Comparison of ENCODE assay signal across 8 mouse cellular contexts in the genomic region with DNA sequence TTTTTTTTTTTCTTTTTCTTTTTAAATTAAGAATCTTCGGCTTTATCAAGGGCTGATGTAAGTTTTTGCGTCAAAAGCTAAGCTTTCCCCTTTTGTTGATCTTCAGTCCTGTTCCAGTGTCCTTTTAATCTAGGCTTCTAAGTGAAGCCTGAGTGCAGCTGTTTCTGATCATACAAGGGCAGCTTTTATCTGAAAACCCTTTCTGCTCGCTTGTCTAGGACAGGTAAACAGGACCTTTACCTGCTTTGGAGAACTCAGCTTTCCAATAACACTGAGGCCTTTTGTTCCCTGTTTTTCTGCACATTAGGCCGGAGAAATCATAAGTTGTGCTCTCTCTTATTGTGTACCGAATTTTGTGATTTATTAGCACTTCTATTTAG. TPM values are rescaled to one million over a fixed set of nuclear protein-coding genes. Genes with fewer than 3 reads are reported as not detected.
A peak's percentile ranks its signal among the peaks of the same experiment; 100 is the strongest.
DNase-seq lines count a peak whose midpoint lies in the region; ATAC-seq and TF ChIP-seq lines count a peak whose summit lies in the region.

No protein-coding gene starts in this region.

- peak overlapping the region; percentile 97 for H3K4me3 ChIP-seq in heart, embryonic 10.5 days
- peak overlapping the region; percentile 92 for H3K4me3 ChIP-seq in G1E (ENCODE audit: low read depth, low read length)
- peak overlapping the region; percentile 84 for H3K4me3 ChIP-seq in hindbrain, embryonic 10.5 days
- peak overlapping the region; percentile 92 for H3K4me3 ChIP-seq in midbrain, embryonic 11.5 days (ENCODE audit: low read depth, low read length)

- peak overlapping the region; percentile 100 for H3K27ac ChIP-seq in heart, embryonic 10.5 days
- H3K27ac ChIP-seq in hindbrain, embryonic 10.5 days: peak overlapping the region; percentile 100
- H3K27ac ChIP-seq in midbrain, embryonic 11.5 days (ENCODE audit: low read depth, low read length): peak overlapping the region; percentile 99

- WGBS in heart, embryonic 10.5 days: 53% methylated on average over 5 of the region's 5 CpGs
- WGBS in hindbrain, embryonic 10.5 days: 51% methylated on average over 5 of the region's 5 CpGs
- 52% methylated on average over 5 of the region's 5 CpGs for WGBS in midbrain, embryonic 11.5 days

- no peaks in the 10 kb centered on the region for H3K27me3 ChIP-seq in heart, embryonic 10.5 days (ENCODE audit: insufficient read depth, poor library complexity, severe bottlenecking)
- peaks cover 10% of the 10 kb centered on the region for H3K27me3 ChIP-seq in G1E (ENCODE audit: insufficient read depth, low read length)
- H3K27me3 ChIP-seq in hindbrain, embryonic 10.5 days (ENCODE audit: insufficient read depth, poor library complexity, severe bottlenecking): no peaks in the 10 kb centered on the region
- no peaks in the 10 kb centered on the region for H3K27me3 ChIP-seq in midbrain, embryonic 11.5 days (ENCODE audit: control insufficient read depth, insufficient read depth, low read length)

- H3K4me1 ChIP-seq in heart, embryonic 10.5 days: peaks cover 6% of the 10 kb centered on the region; the same call in 1 of the 2 replicates
- peaks cover 12% of the 10 kb centered on the region for H3K4me1 ChIP-seq in G1E (ENCODE audit: insufficient read depth, low read depth, low read length)
- H3K4me1 ChIP-seq in hindbrain, embryonic 10.5 days (replicated peaks): peaks cover 18% of the 10 kb centered on the region
- H3K4me1 ChIP-seq in midbrain, embryonic 11.5 days (ENCODE audit: control insufficient read depth, insufficient read depth, low read length): peaks cover 6% of the 10 kb centered on the region; the same call in 1 of the 2 replicates

- H3K9me3 ChIP-seq in heart, embryonic 10.5 days: no peaks in the 10 kb centered on the region
- H3K9me3 ChIP-seq in G1E (replicated peaks): no peaks in the 10 kb centered on the region
- no peaks in the 10 kb centered on the region for H3K9me3 ChIP-seq in hindbrain, embryonic 10.5 days
- H3K9me3 ChIP-seq in midbrain, embryonic 11.5 days (ENCODE audit: control insufficient read depth, low read length): no peaks in the 10 kb centered on the region

- TF ChIP-seq CTCF in G1E (IDR thresholded peaks at IDR 0.05; ENCODE audit: low read depth, low read length): no peak

- intact Hi-C loops in heart, postnatal 14 days (cut with DNase I): loop anchor here (2.0 kb wide), 1 partner anchor 68 kb away; no protein-coding TSS in a partner anchor

- H3K36me3 ChIP-seq in heart, embryonic 10.5 days: no peaks in the 10 kb centered on the region
- peaks cover 12% of the 10 kb centered on the region for H3K36me3 ChIP-seq in G1E (replicated peaks)
- H3K36me3 ChIP-seq in hindbrain, embryonic 10.5 days: peaks cover 4% of the 10 kb centered on the region
- no peaks in the 10 kb centered on the region for H3K36me3 ChIP-seq in midbrain, embryonic 11.5 days (ENCODE audit: control insufficient read depth, insufficient read depth, low read length)

- H3K4me2 ChIP-seq in midbrain, embryonic 11.5 days: peak overlapping the region; percentile 57

- no peak for ATAC-seq in G1E (ENCODE audit: extremely low read depth, insufficient number of reproducible peaks, low FRiP score, poor library complexity, severe bottlenecking)
- ATAC-seq in midbrain, embryonic 11.5 days (ENCODE audit: low FRiP score): no peak

- DNase-seq in heart, embryonic 10.5 days (ENCODE audit: low spot score): no peak
- DNase-seq in heart, postnatal 14 days: no peak
- DNase-seq in G1E (ENCODE audit: low spot score): no peak
- DNase-seq in hindbrain, embryonic 10.5 days (ENCODE audit: low spot score): no peak
- no peak for DNase-seq in midbrain, embryonic 11.5 days (ENCODE audit: low spot score, missing footprints)
- DNase-seq in right cerebral cortex, adult 2 months (ENCODE audit: low spot score in 2 of 2): no peak
- DNase-seq in gastrocnemius, adult 8-10 months (ENCODE audit: low spot score in 2 of 2): no peak
- no peak for DNase-seq in urinary bladder, postnatal 4 days (ENCODE audit: low spot score in 2 of 2)

- H3K9ac ChIP-seq in midbrain, embryonic 11.5 days (ENCODE audit: low read length): peak overlapping the region; percentile 97

RNA-seq across cellular contexts. Expression of a gene that starts 27.3 kb away (rescaled TPM):
- not detected in 2 replicates for polyA plus RNA-seq in heart, embryonic 10.5 days (2016; fragmentation: Nextera tagmentation; extraction: Ambion mirVana)
- total RNA-seq in heart, postnatal 14 days (2021): not detected
- not detected in 2 replicates for total RNA-seq in G1E (2014; fragmentation: Nextera tagmentation)
- total RNA-seq in G1E (2017): 0.17 TPM in 1 of 2 replicates, not detected in the other
- not detected in 2 replicates for polyA plus RNA-seq in G1E (2012)
- not detected in 2 replicates for polyA plus RNA-seq in hindbrain, embryonic 10.5 days (2016; fragmentation: Nextera tagmentation; extraction: Ambion mirVana)
- not detected in 2 replicates for polyA plus RNA-seq in midbrain, embryonic 11.5 days (2014; fragmentation: Nextera tagmentation; extraction: Ambion mirVana)
- total RNA-seq in gastrocnemius, adult 8-10 months (2022): not detected
